Comparison of ENCODE assay signal across 8 mouse cellular contexts in genomic region chr4:26345741-26346442, GRCm38 (mm10). TPM values are rescaled to one million over a fixed set of nuclear protein-coding genes. Genes with fewer than 3 reads are reported as not detected.
A peak's percentile ranks its signal among the peaks of the same experiment; 100 is the strongest.
DNase-seq lines count a peak whose midpoint lies in the region; ATAC-seq lines count a peak whose summit lies in the region.

No protein-coding gene starts in this region.

- peak overlapping the region; percentile 76 for H3K4me3 ChIP-seq in erythroblast, embryonic 14.5 days (replicated peaks)
- H3K4me3 ChIP-seq in intestine, embryonic 14.5 days (ENCODE audit: low read depth, low read length), result peak overlapping the region; percentile 86
- H3K4me3 ChIP-seq in midbrain, embryonic 10.5 days, result peak overlapping the region; percentile 79

- WGBS in intestine, embryonic 14.5 days, result 3% methylated on average over 16 of the region's 16 CpGs
- 2% methylated on average over 16 of the region's 16 CpGs for WGBS in midbrain, embryonic 10.5 days

- H3K9me3 ChIP-seq in erythroblast, embryonic 14.5 days (ENCODE audit: control insufficient read depth, low read length), result no peaks in the 10 kb centered on the region
- H3K9me3 ChIP-seq in intestine, embryonic 14.5 days (ENCODE audit: control insufficient read depth, low read length), result no peaks in the 10 kb centered on the region
- H3K9me3 ChIP-seq in midbrain, embryonic 10.5 days (replicated peaks), result no peaks in the 10 kb centered on the region

- H3K4me1 ChIP-seq in erythroblast, embryonic 14.5 days (ENCODE audit: control insufficient read depth), result peaks cover 19% of the 10 kb centered on the region
- H3K4me1 ChIP-seq in intestine, embryonic 14.5 days (replicated peaks; ENCODE audit: control insufficient read depth, insufficient read depth, low read length), result no peaks in the 10 kb centered on the region
- H3K4me1 ChIP-seq in midbrain, embryonic 10.5 days, result peaks cover 10% of the 10 kb centered on the region

- H3K4me2 ChIP-seq in intestine, embryonic 14.5 days (ENCODE audit: low read length), result peak overlapping the region; percentile 70

- ATAC-seq in intestine, embryonic 14.5 days (replicated peaks; ENCODE audit: low FRiP score, low TSS enrichment, low read depth), result peak; percentile 27; the same call in 1 of the 2 replicates

- intact Hi-C loops in left cerebral cortex, postnatal 36 days (cut with DNase I), result loop anchor here (10.0 kb wide), 1 partner anchor 551 kb away; no protein-coding TSS in a partner anchor

- DNase-seq in layer of hippocampus, adult 11-12 months (ENCODE audit: low spot score), result peak; percentile 7
- DNase-seq in layer of hippocampus, adult 9-10 months (ENCODE audit: low spot score), result no peak
- DNase-seq in Muller cell, postnatal 12 days (ENCODE audit: inconsistent ontology term), result peak; percentile 45
- peak; percentile 56 for DNase-seq in intestine, embryonic 14.5 days (ENCODE audit: low spot score)
- peak; percentile 36 for DNase-seq in midbrain, embryonic 10.5 days (ENCODE audit: low spot score)
- no peak for DNase-seq in layer of hippocampus, postnatal 36 days
- DNase-seq in left cerebral cortex, postnatal 36 days (ENCODE audit: low spot score in 2 of 2), result no peak

- peaks cover 3% of the 10 kb centered on the region for H3K36me3 ChIP-seq in erythroblast, embryonic 14.5 days (ENCODE audit: control insufficient read depth)
- H3K36me3 ChIP-seq in intestine, embryonic 14.5 days (ENCODE audit: control insufficient read depth, insufficient read depth, low read length), result no peaks in the 10 kb centered on the region
- H3K36me3 ChIP-seq in midbrain, embryonic 10.5 days, result peaks cover 5% of the 10 kb centered on the region

- no peaks in the 10 kb centered on the region for H3K27me3 ChIP-seq in erythroblast, embryonic 14.5 days (ENCODE audit: control insufficient read depth)
- H3K27me3 ChIP-seq in intestine, embryonic 14.5 days (replicated peaks; ENCODE audit: control insufficient read depth, insufficient read depth, low read length), result no peaks in the 10 kb centered on the region
- no peaks in the 10 kb centered on the region for H3K27me3 ChIP-seq in midbrain, embryonic 10.5 days (ENCODE audit: low read depth, poor library complexity, severe bottlenecking)

- H3K27ac ChIP-seq in intestine, embryonic 14.5 days (ENCODE audit: low read depth), result peak overlapping the region; percentile 90
- peak overlapping the region; percentile 99 for H3K27ac ChIP-seq in midbrain, embryonic 10.5 days (replicated peaks)

- peak overlapping the region; percentile 85 for H3K9ac ChIP-seq in intestine, embryonic 14.5 days (ENCODE audit: low read length)

RNA-seq across cellular contexts. Expression of gene Manea, which starts 0.8 kb away (rescaled TPM):
- 0.14 and 0.21 TPM in 2 replicates for polyA plus RNA-seq in erythroblast, embryonic 14.5 days (2012)
- polyA plus RNA-seq in intestine, embryonic 14.5 days (2014; fragmentation: Nextera tagmentation; extraction: Ambion mirVana), result 12.8 and 14.6 TPM in 2 replicates
- 20.5 and 20.9 TPM in 2 replicates for polyA plus RNA-seq in midbrain, embryonic 10.5 days (2016; fragmentation: Nextera tagmentation; extraction: Ambion mirVana)
- total RNA-seq in layer of hippocampus, postnatal 36 days (2021), result 10 to 100 TPM; 26.1 to 32.7 TPM
- total RNA-seq in left cerebral cortex, postnatal 36 days (2021), result 10 to 100 TPM; 27.2 to 36.1 TPM

Comparison
In these comparisons a context has a peak if more than half of its experiments do, and no peak if none do; other contexts are left out.
1. DNase-seq: peak in layer of hippocampus, adult 11-12 months (single experiment), Muller cell, postnatal 12 days (single experiment), intestine, embryonic 14.5 days (single experiment) and midbrain, embryonic 10.5 days (single experiment); none in layer of hippocampus, adult 9-10 months (single experiment), layer of hippocampus, postnatal 36 days (0 of 2) and left cerebral cortex, postnatal 36 days (0 of 2).
2. RNA of gene Manea, which starts 0.8 kb away (polyA plus RNA-seq): 20.5 to 20.9 TPM in midbrain, embryonic 10.5 days and 12.8 to 14.6 TPM in intestine, embryonic 14.5 days; 0.14 to 0.21 TPM in erythroblast, embryonic 14.5 days; every median in the first group is over 10 times any median in the second.
3. Peak in every context shown above with its lines, with median percentiles within 50 percentile points of each other: H3K4me3 ChIP-seq.